Mouse (Mus musculus) E14TG2a.4 (cell line): Measurements from ENCODE around the gene Abcb8.

ENCODE experiments used
- CTCF ChIP-seq: conservative IDR thresholded peaks from 2 replicates; pipeline ENCODE4 v1.5.1; 2014; ENCODE audit warnings: low read length
- NANOG ChIP-seq: IDR thresholded peaks from 2 replicates; pipeline ENCODE4 v1.6.1; 2014; ENCODE audit warnings: borderline replicate concordance, low read length, mixed read lengths
- POU5F1 ChIP-seq: IDR thresholded peaks from 2 replicates; pipeline ENCODE4 v1.6.1; 2014; ENCODE audit warnings: low read length, borderline replicate concordance

DNA sequence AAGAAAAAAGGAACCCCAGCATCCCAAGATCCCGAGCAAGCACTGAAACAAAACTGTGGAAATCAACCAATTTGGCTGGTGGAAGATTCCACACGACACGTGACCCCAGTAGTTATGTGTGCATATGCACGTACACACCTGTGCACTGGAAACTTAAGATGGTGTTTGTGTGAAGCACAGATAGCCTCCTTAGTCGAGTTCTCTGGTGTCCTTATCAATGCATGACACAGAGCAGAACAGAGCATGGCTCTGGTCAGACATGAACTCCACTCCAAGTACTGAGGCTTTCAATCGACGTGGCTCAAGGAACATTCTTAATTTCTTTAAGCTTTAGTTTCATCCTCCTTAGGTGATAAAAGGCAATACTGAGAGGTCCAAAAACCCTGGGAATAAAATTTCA is 47.1 kb upstream of the Abcb8 start:
- no peak for TF ChIP-seq CTCF
- no peak for TF ChIP-seq NANOG
- no peak for TF ChIP-seq POU5F1
